Mouse (Mus musculus) telencephalon, adult 2 months (tissue): Measurements from ENCODE around the gene Tmem183a.

ENCODE experiments used
- DNase-seq: peaks from one replicate; pipeline ENCODE4 v3.0.0-alpha.2; 2011; ENCODE audit warnings: low read depth, low spot score

Tmem183a gene

DNA sequence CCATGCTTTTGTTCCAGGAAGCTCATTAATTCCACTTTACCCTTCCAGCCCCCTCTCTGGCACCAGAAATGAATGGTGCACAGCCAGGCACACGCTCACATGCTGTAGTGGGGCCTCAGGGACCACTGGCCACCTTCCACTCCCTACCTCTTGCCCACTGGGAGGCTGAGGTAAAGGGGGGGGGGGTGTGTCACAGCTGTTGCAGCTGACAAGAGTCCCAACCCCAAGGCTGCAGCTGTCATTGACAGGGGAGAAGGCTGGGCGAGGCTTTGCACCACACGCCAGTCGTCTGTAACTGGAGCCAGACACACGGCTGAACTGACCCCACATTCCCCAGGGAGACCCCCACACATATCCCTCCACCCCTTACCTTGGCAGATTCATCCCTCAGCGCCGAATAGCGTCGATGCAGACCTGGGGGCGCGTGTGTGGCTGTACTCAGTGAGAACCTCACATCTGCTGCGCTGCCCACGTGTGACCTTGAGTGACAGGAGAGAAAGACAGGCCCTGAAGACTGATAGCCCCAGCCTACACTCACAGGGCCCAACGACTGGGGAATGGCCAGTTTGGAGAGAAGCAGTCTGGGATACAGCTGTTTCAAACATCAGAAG is 41.0 kb downstream of the Tmem183a start:
- no peak for DNase-seq

DNA sequence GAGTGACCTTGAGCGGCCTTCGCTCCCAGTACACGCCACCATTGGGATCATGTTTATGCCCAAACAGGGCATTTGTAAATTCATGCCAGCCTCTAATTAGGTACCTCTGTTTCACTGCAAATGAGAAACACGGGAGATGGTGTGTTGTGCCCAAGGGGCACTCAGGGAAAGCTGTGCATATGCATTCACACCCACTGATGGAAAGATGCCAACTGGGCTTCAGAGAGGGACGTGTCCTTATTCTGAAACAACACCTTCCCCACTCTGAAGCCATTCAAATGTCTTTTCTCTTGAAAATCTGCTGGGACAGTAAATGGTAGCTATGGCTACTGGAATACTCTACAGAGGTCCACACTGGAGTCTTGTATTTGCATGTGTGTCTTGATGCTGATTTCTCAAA is 43.5 kb downstream of the Tmem183a start:
- no peak for DNase-seq

DNA sequence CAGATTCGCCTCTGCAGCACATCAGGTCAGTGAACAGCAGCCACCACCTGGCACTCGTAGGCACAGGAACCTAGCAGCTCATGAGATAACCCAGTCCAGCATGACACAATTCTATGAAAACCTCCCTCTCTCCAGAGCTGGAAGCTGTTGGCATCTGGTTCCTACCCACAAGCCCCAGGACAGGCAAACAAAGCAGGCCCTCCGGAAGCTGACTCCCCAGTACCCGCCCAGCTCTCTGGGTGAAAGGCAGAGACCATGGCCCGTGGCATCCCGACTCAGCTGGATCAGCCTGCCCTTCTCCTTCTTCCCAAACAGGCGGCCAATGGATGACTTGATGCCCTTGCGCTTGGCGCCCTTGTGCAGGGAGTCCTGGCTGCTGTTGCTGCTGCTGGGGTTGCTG is 45.4 kb downstream of the Tmem183a start:
- no peak for DNase-seq

DNA sequence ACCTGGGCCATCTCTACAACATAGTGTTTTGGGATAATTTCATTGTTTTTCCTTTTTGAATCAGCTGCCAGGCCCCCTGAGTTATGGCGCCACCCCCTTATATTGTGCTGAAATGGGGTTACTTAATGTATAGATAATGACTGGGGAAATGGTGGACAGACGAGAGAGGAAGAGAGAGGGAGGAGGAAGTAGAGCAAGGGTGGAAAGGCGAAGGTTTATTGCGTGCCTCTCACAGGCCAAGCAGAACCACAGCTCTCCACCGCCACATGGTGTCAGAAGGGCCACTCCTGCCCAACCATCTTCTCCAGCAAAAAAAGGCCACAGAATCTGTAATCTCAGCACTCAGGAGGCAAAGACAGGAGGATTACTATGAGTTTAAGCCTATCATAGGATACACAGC is 46.6 kb downstream of the Tmem183a start:
- no peak for DNase-seq

DNA sequence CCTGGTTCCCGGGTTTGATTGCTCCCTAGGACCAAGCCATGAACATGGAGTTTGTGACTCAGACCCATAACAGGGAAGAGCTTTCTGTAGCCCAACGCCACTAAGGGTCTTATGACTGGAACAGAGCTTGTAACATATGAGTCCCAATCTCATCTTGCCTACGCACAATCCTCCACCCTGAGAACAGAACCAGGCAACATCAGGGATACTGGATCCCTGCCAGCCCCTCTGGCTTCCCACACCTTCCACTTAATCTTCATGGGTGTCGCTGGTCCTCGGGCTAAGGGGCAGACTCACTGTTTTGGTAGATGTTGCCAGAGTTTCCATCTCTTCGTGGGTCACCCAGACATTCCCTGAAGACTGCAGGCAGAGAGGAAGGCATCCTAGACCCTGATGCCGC is 50.0 kb downstream of the Tmem183a start:
- no peak for DNase-seq

DNA sequence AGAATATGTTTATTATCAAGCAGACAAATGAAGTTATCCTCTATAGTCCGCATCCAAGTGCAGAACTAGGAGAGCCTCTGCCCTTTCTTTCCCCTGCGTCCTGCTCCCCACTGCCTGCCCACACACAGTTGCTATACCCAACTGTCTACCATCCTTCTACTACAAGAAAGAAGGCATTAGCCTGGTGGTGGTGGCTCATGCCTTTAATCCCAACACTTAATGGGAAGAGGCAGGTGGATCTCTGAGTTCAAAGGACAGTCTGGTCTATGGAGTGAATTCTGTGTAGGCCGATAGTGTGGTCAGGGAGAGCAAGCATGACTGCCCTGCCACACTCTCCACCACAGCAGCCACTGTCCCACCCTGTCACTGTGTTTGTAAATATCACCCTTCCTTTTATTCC is 51.0 kb downstream of the Tmem183a start:
- no peak for DNase-seq

DNA sequence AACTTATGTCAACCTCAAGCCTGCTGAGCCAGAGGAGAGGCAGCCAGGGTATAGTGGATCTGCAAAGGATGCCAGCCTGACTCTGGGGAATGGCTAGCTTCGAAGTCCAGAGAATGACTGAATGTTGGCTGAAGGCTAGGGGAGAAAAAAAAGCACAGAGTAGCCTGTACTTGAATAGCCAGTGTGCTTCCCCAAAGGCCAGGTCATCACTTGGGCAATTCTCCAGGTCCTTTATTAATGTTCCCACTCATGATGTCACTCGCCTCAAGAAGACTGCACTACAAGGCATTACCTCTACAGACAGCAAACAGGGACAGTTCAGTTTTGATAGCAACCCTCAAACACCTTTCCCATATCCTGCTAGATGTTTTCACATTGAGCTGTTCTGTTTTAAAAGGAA is 51.5 kb downstream of the Tmem183a start:
- DNase-seq, result no peak

DNA sequence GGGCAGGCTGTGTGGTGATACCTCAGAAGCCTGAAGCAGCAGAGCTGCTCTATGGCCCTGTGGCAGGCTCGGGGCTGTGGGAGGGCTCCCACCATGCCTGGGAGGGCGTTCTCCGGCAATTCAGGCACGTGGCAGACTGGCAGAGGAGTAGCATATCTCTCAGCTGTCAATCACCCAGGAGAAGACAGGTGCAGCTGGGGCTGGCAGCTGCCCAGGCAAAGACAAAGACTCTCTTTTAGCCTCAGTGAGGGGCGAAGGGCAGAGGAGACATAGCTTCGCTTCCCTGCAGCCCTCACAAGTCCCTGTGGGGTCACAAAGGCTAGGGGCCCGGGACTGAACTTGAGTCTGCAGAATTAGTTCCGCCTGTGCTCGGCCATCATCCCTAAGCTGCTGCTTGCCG is 54.4 kb downstream of the Tmem183a start:
- DNase-seq, result no peak

DNA sequence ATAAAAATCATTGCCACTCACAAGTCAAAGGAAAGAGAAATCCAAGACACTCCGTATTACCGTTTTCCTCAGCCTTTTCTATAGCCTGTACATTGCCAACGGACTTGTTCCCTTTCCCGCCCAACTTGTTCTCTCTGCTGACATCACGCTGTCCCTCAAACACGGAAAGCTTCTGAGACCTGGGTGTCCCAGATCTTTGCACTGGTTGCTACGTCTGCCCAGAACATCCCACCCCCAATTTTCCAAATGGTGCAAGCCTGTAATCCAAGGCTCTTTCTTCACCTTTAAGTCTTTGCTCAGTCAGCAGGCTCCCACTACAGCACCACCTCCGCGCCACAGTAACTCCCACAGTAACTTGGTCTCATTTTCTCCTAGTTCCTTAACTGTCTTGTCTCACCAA is 56.8 kb downstream of the Tmem183a start:
- DNase-seq, result no peak

DNA sequence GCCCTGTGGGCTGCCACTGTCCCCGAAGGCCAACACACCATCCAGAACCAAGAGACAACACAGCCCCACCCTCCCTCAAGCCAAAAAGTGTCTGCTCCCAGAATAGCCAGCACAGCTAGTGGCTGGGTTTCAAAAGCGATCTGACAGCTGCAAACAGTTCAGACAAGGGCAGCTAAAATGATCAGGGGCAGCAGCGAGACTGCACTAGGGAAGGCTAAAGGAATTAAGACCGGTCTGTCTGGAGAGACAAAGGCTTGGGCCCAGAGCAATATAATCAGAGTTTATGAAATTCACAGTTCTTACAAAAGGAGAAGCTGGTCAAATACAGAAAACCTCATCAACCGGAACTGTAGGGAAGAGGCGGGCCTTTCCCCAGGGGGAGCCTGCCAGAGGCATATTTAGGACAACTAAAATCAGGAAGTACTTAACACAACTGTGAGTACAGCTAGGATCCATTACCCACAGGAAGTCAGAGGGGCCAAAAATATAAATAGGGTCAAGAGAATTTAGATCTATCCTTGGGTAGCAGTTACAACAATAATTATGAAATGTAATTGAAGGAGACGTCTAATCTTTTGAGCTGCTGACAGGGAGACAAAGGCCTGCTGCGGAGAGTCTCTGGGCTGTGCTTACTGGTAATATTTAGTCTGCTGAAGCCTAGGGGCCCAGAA is 59.1 kb downstream of the Tmem183a start:
- DNase-seq, result no peak

DNA sequence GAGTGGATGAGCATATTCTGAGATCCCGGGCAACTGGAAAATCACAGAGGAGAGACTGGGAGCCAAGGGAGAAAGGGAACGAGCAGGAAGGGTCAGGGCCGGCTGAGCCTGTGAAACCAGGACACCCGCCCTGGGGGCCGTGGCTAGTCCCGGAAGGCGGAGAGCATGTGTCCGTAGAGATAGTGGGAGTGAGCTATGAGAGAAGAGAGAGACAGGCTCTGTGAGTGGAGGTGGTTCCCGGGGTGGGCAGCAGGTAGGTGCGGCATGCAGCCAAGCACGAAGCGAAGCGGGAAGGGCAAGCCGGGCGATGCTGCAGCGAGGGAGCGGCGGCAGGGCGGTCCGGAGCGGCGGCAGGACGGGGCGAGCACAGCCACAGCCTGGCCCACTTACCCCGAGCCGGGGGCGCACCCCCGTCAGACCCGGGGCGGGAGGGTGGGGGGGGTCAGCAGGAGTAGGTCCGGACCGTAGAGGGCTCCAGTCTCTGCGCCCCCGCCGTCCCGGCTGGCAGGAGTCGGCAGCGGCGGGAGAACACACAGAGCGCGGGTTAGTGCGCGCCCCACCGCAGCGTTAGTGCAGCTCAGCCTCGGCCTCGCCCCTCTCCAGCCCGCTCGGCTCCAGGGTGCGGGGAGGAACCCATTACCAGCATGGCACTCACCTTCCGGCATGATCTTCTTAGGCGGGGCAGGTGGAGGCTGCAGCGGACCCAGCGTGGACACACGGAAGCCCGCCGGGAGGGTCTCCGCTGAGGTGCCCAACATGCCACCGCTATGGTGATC is 63.0 kb downstream of the Tmem183a start:
- DNase-seq, result no peak

DNA sequence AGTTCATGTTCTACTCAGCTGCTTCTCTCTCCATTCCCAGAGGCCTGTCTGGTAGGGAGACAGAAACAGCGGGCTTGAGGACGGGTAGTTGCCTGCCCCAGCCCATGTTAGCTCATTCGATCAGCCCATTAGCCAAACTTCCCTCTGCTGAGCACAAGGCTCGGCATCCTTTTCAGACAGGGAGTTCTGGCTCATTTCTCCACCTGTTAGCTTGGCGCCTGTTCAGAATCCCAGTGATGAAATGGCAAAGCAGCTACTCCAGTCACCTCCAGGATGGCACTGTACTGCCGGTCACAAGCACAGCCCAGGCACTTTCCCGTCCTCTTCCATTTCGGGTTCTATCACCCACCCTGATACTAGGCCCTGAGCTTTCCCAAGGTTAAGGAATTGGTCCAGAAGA is 64.5 kb downstream of the Tmem183a start:
- no peak for DNase-seq
